26 mouse cellular contexts compared by ENCODE assay signal in the genomic region with DNA sequence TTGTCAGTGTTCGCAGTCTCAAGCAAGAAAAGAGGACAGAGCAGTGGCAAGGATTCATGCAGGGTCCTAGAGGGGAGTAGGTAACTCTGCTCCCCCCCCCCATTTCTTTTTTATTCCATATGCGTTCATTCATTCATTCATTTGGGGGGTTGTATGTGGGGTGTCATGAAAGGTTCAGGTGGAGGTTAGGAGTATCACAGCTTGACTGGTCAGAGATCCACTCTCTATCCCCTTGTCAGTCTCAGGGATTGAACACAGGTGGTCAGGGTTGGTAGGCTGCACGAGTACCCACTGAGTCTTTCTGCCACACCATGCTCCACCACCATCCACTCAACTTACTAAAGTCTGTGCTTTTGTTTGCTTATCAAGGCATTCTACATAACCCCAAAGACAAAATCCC.
DNase-seq lines count a peak whose midpoint lies in the region; ATAC-seq lines count a peak whose summit lies in the region.
"Had no signal": no experiment of that assay in that cellular context is flagged by ENCODE, and none has a peak within 500 bp of the region (broad histone marks: within the 10 kb centered on the region; RNA-seq: fewer than 3 reads in every experiment).

No protein-coding gene starts in this region.

- H3K9me3 ChIP-seq in hindbrain, embryonic 11.5 days (ENCODE audit: control insufficient read depth, low read length): no peaks in the 10 kb centered on the region
- no peaks in the 10 kb centered on the region for H3K9me3 ChIP-seq in hindbrain, embryonic 16.5 days (ENCODE audit: control insufficient read depth, low read length)
- H3K9me3 ChIP-seq in midbrain, embryonic 14.5 days (ENCODE audit: control insufficient read depth, low read length): no peaks in the 10 kb centered on the region
- no peaks in the 10 kb centered on the region for H3K9me3 ChIP-seq in midbrain, embryonic 13.5 days
- H3K9me3 ChIP-seq in midbrain, embryonic 15.5 days: no peaks in the 10 kb centered on the region
- H3K9me3 ChIP-seq: embryonic facial prominence, embryonic 15.5 days; heart, embryonic 10.5 days; heart, embryonic 15.5 days; limb, embryonic 13.5 days; liver, embryonic 12.5 days had no signal

- no peak overlapping the region for H3K9ac ChIP-seq in hindbrain, embryonic 11.5 days (ENCODE audit: low read depth, low read length)
- no peak overlapping the region for H3K9ac ChIP-seq in hindbrain, embryonic 16.5 days (ENCODE audit: low read depth, low read length)
- H3K9ac ChIP-seq in midbrain, embryonic 14.5 days (replicated peaks; ENCODE audit: low read length): no peak overlapping the region
- no peak overlapping the region for H3K9ac ChIP-seq in midbrain, embryonic 13.5 days (replicated peaks)
- H3K9ac ChIP-seq in midbrain, embryonic 15.5 days: no peak overlapping the region
- H3K9ac ChIP-seq: embryonic facial prominence, embryonic 15.5 days; heart, embryonic 15.5 days; limb, embryonic 13.5 days; liver, embryonic 12.5 days; liver, postnatal 0 days had no signal

- DNase-seq in hindbrain, embryonic 11.5 days (ENCODE audit: low spot score): no peak
- no peak for DNase-seq in midbrain, embryonic 14.5 days
- no peak for DNase-seq in left cerebral cortex, postnatal 10 days (ENCODE audit: extremely low spot score in 1 of 2, low spot score in 2 of 2)
- no peak for DNase-seq in left cerebral cortex, adult 18-20 months (ENCODE audit: low spot score in 2 of 2)
- DNase-seq: adrenal gland, postnatal 14 days; cerebellum, adult 11-12 months; cerebellum, postnatal 10 days; gastrocnemius, postnatal 14 days; heart, adult 11 months; kidney, adult 9 months; kidney, postnatal 10 days; layer of hippocampus, postnatal 36 days; liver, postnatal 0 days; lung, postnatal 36 days; thymus, adult 2 months; thymus, postnatal 36 days had no signal

- no peaks in the 10 kb centered on the region for H3K36me3 ChIP-seq in hindbrain, embryonic 11.5 days (ENCODE audit: control insufficient read depth, insufficient read depth, low read length)
- no peaks in the 10 kb centered on the region for H3K36me3 ChIP-seq in hindbrain, embryonic 16.5 days (ENCODE audit: control insufficient read depth, insufficient read depth, low read length)
- no peaks in the 10 kb centered on the region for H3K36me3 ChIP-seq in midbrain, embryonic 14.5 days (ENCODE audit: control insufficient read depth, insufficient read depth, low read length)
- no peaks in the 10 kb centered on the region for H3K36me3 ChIP-seq in midbrain, embryonic 13.5 days
- no peaks in the 10 kb centered on the region for H3K36me3 ChIP-seq in midbrain, embryonic 15.5 days (replicated peaks)
- H3K36me3 ChIP-seq: embryonic facial prominence, embryonic 15.5 days; heart, embryonic 10.5 days; heart, embryonic 15.5 days; limb, embryonic 13.5 days; liver, embryonic 12.5 days had no signal

- no peak overlapping the region for H3K4me3 ChIP-seq in hindbrain, embryonic 11.5 days (ENCODE audit: low read depth, low read length)
- H3K4me3 ChIP-seq in hindbrain, embryonic 16.5 days (ENCODE audit: low read length): no peak overlapping the region
- H3K4me3 ChIP-seq in midbrain, embryonic 14.5 days (replicated peaks; ENCODE audit: low read depth, low read length): no peak overlapping the region
- H3K4me3 ChIP-seq in midbrain, embryonic 13.5 days (replicated peaks): no peak overlapping the region
- no peak overlapping the region for H3K4me3 ChIP-seq in midbrain, embryonic 15.5 days
- H3K4me3 ChIP-seq: embryonic facial prominence, embryonic 15.5 days; heart, embryonic 10.5 days; heart, embryonic 15.5 days; limb, embryonic 13.5 days; liver, embryonic 12.5 days had no signal

- no peak overlapping the region for H3K4me2 ChIP-seq in hindbrain, embryonic 11.5 days (replicated peaks; ENCODE audit: low read depth, low read length)
- no peak overlapping the region for H3K4me2 ChIP-seq in hindbrain, embryonic 16.5 days (ENCODE audit: low read length)
- no peak overlapping the region for H3K4me2 ChIP-seq in midbrain, embryonic 14.5 days (ENCODE audit: low read length)
- no peak overlapping the region for H3K4me2 ChIP-seq in midbrain, embryonic 13.5 days (replicated peaks)
- no peak overlapping the region for H3K4me2 ChIP-seq in midbrain, embryonic 15.5 days
- H3K4me2 ChIP-seq: embryonic facial prominence, embryonic 15.5 days; heart, embryonic 15.5 days; limb, embryonic 13.5 days; liver, embryonic 12.5 days had no signal

- 80% methylated on average over 3 of the region's 3 CpGs for WGBS in hindbrain, embryonic 11.5 days
- 81% methylated on average over 3 of the region's 3 CpGs for WGBS in hindbrain, embryonic 16.5 days
- WGBS in midbrain, embryonic 14.5 days: 91% methylated on average over 3 of the region's 3 CpGs
- 80% methylated on average over 3 of the region's 3 CpGs for WGBS in midbrain, embryonic 13.5 days
- 81% methylated on average over 3 of the region's 3 CpGs for WGBS in midbrain, embryonic 15.5 days

- H3K27me3 ChIP-seq in hindbrain, embryonic 11.5 days (ENCODE audit: control insufficient read depth, insufficient read depth, low read length): no peaks in the 10 kb centered on the region
- H3K27me3 ChIP-seq in hindbrain, embryonic 16.5 days (replicated peaks; ENCODE audit: control insufficient read depth, insufficient read depth, low read length): no peaks in the 10 kb centered on the region
- no peaks in the 10 kb centered on the region for H3K27me3 ChIP-seq in midbrain, embryonic 14.5 days (ENCODE audit: control insufficient read depth, insufficient read depth, low read length)
- H3K27me3 ChIP-seq in midbrain, embryonic 13.5 days: no peaks in the 10 kb centered on the region
- H3K27me3 ChIP-seq in midbrain, embryonic 15.5 days (replicated peaks): no peaks in the 10 kb centered on the region
- H3K27me3 ChIP-seq: embryonic facial prominence, embryonic 15.5 days; heart, embryonic 15.5 days; limb, embryonic 13.5 days; liver, embryonic 12.5 days; Patski had no signal

- peak; percentile 58 for ATAC-seq in hindbrain, embryonic 11.5 days (ENCODE audit: low FRiP score)
- ATAC-seq in hindbrain, embryonic 16.5 days: no peak
- 0 out of 2 replicates have a peak, but pooled peaks have one; percentile 14 for ATAC-seq in midbrain, embryonic 14.5 days (ENCODE audit: low FRiP score, low TSS enrichment)
- ATAC-seq in midbrain, embryonic 13.5 days: no peak
- peak; percentile 13; the same call in 1 of the 2 replicates for ATAC-seq in midbrain, embryonic 15.5 days (replicated peaks)
- ATAC-seq: intestine, postnatal 0 days; liver, embryonic 12.5 days; liver, postnatal 0 days; Patski had no signal

- H3K4me1 ChIP-seq in hindbrain, embryonic 11.5 days (replicated peaks; ENCODE audit: control insufficient read depth, insufficient read depth, low read length): no peaks in the 10 kb centered on the region
- H3K4me1 ChIP-seq in hindbrain, embryonic 16.5 days (ENCODE audit: control insufficient read depth, insufficient read depth, low read depth, low read length): no peaks in the 10 kb centered on the region
- no peaks in the 10 kb centered on the region for H3K4me1 ChIP-seq in midbrain, embryonic 14.5 days (ENCODE audit: control insufficient read depth, insufficient read depth, low read length)
- H3K4me1 ChIP-seq in midbrain, embryonic 13.5 days (replicated peaks): peaks cover 7% of the 10 kb centered on the region; the same call in 1 of the 2 replicates
- peaks cover 6% of the 10 kb centered on the region; the same call in 1 of the 2 replicates for H3K4me1 ChIP-seq in midbrain, embryonic 15.5 days
- H3K4me1 ChIP-seq: heart, embryonic 10.5 days; heart, embryonic 15.5 days; liver, embryonic 12.5 days had no signal

- no peak overlapping the region for H3K27ac ChIP-seq in hindbrain, embryonic 11.5 days (ENCODE audit: low read depth, low read length)
- no peak overlapping the region; the same call in 1 of the 2 replicates for H3K27ac ChIP-seq in hindbrain, embryonic 16.5 days (ENCODE audit: low read depth, low read length)
- peak overlapping the region; percentile 32; the same call in 1 of the 2 replicates for H3K27ac ChIP-seq in midbrain, embryonic 14.5 days (replicated peaks; ENCODE audit: low read depth, low read length)
- H3K27ac ChIP-seq in midbrain, embryonic 13.5 days: no peak overlapping the region
- 0 out of 2 replicates have a peak overlapping the region, but pooled peaks have one; percentile 11 for H3K27ac ChIP-seq in midbrain, embryonic 15.5 days
- H3K27ac ChIP-seq: embryonic facial prominence, embryonic 15.5 days; heart, embryonic 10.5 days; heart, embryonic 15.5 days; limb, embryonic 13.5 days; liver, embryonic 12.5 days had no signal

- intact Hi-C loops in left cerebral cortex, postnatal 10 days (cut with DNase I): no loop called here

Comparison
In these comparisons a context has a peak if more than half of its experiments do, and no peak if none do; other contexts are left out.
1. ATAC-seq: peak in hindbrain, embryonic 11.5 days (single experiment), midbrain, embryonic 14.5 days (single experiment) and midbrain, embryonic 15.5 days (single experiment); none in hindbrain, embryonic 16.5 days (single experiment) and midbrain, embryonic 13.5 days (single experiment).
2. H3K27ac ChIP-seq: peak in midbrain, embryonic 14.5 days (single experiment) and midbrain, embryonic 15.5 days (single experiment); none in hindbrain, embryonic 11.5 days (single experiment), hindbrain, embryonic 16.5 days (single experiment) and midbrain, embryonic 13.5 days (single experiment).